Mouse (Mus musculus): ENCODE results near the gene Dpp6.

GRCm38 (mm10) chr5:27408854-27409253 lies 591.9 kb downstream of the Dpp6 start:
- no peak for TF ChIP-seq EP300 (IDR thresholded peaks at IDR 0.05; ENCODE audit: low read depth)
- no peak for TF ChIP-seq CTCF (IDR thresholded peaks at IDR 0.05; ENCODE audit: low read depth)

All from liver, postnatal 0 days (tissue).